Mouse (Mus musculus) spleen, adult 2 months (tissue): Measurements from ENCODE around the gene Rxfp2.

Source experiments
- CTCF ChIP-seq: fragments of 200-500 bp; IDR thresholded peaks from 2 replicates; pipeline ENCODE4 v1.5.1; 2011; ENCODE audit warnings: mild to moderate bottlenecking, inconsistent platforms; ENCODE audit not compliant: insufficient read depth, insufficient read length, insufficient replicate concordance; ENCODE audit errors: extremely low read depth
- POLR2A ChIP-seq: fragments of 200-500 bp; IDR thresholded peaks from 2 replicates; pipeline ENCODE4 v1.6.1; 2011; ENCODE audit warnings: low read depth, low read length, inconsistent platforms

- TF ChIP-seq CTCF (no peak), POLR2A (no peak)
Observed at GRCm38 (mm10) chr5:150128432-150128831, 110.0 kb downstream of the Rxfp2 start.
